ENCODE assay signal across 26 mouse cellular contexts in the genomic region with DNA sequence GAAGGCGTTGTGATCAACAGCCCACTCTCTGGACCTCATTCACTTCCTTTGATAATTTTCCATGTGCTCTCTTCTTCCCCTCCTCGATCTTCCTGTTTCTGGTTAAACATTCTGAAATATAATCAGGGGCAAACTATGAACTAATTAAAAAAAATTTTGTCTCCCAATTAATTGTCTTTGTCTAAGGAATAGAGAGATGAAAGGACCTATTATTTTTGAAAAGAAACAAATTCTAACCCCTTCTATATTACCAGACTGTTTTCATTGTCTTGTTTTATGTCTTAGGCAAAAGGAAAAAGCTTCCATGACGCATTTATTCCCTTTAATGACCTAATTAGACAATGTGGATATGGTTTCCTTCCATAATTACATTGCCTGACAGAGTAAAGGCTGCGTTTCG.
"Had no signal": no experiment of that assay in that cellular context is flagged by ENCODE, and none has a peak within 500 bp of the region (broad histone marks: within the 10 kb centered on the region; RNA-seq: fewer than 3 reads in every experiment).

No protein-coding gene starts in this region.

- H3K27me3 ChIP-seq: heart, embryonic 13.5 days; heart, embryonic 15.5 days; hindbrain, embryonic 13.5 days; hindbrain, embryonic 15.5 days; kidney, embryonic 15.5 days; limb, embryonic 13.5 days; limb, embryonic 15.5 days; liver, embryonic 12.5 days had no signal

- H3K9ac ChIP-seq: heart, embryonic 13.5 days; heart, embryonic 15.5 days; hindbrain, embryonic 13.5 days; hindbrain, embryonic 15.5 days; kidney, embryonic 15.5 days; limb, embryonic 13.5 days; limb, embryonic 15.5 days; liver, embryonic 12.5 days had no signal

- ATAC-seq: hindbrain, postnatal 0 days; intestine, embryonic 16.5 days; liver, embryonic 12.5 days had no signal

- H3K36me3 ChIP-seq: heart, embryonic 13.5 days; heart, embryonic 15.5 days; hindbrain, embryonic 13.5 days; hindbrain, embryonic 15.5 days; kidney, embryonic 15.5 days; limb, embryonic 13.5 days; limb, embryonic 15.5 days; liver, embryonic 12.5 days had no signal

- H3K4me2 ChIP-seq: heart, embryonic 11.5 days; heart, embryonic 13.5 days; heart, embryonic 15.5 days; hindbrain, embryonic 13.5 days; hindbrain, embryonic 15.5 days; kidney, embryonic 15.5 days; limb, embryonic 13.5 days; limb, embryonic 15.5 days; liver, embryonic 12.5 days had no signal

- H3K27ac ChIP-seq: heart, adult 2 months; heart, embryonic 13.5 days; heart, embryonic 15.5 days; hindbrain, embryonic 13.5 days; hindbrain, embryonic 15.5 days; hindbrain, postnatal 0 days; kidney, embryonic 15.5 days; kidney, postnatal 0 days; limb, embryonic 13.5 days; limb, embryonic 15.5 days; liver, embryonic 12.5 days had no signal

- H3K4me3 ChIP-seq: heart, adult 2 months; heart, embryonic 13.5 days; heart, embryonic 15.5 days; hindbrain, embryonic 13.5 days; hindbrain, embryonic 15.5 days; kidney, embryonic 15.5 days; limb, embryonic 13.5 days; limb, embryonic 15.5 days; liver, embryonic 12.5 days had no signal

- H3K4me1 ChIP-seq: hindbrain, embryonic 15.5 days; liver, embryonic 12.5 days had no signal

- H3K9me3 ChIP-seq: heart, embryonic 13.5 days; heart, embryonic 15.5 days; hindbrain, embryonic 13.5 days; hindbrain, embryonic 15.5 days; kidney, embryonic 15.5 days; limb, embryonic 13.5 days; limb, embryonic 15.5 days; liver, embryonic 12.5 days had no signal

- DNase-seq: gastrocnemius, postnatal 14 days; gastrocnemius, postnatal 36 days; heart, adult 11 months; heart, adult 2 months; heart, postnatal 14 days; heart, postnatal 36 days; kidney, adult 11 months; kidney, adult 2 months; kidney, adult 9 months; kidney, postnatal 14 days; kidney, postnatal 36 days; layer of hippocampus, adult 9-11 months; layer of hippocampus, postnatal 36 days; left cerebral cortex, postnatal 4 days had no signal
